Mouse (Mus musculus) lung, adult 2 months (tissue): ENCODE results near the gene Tcl1b3. TPM values are rescaled to one million over a fixed set of nuclear protein-coding genes. Genes with fewer than 3 reads are reported as not detected.
A peak's percentile ranks its signal among the peaks of the same experiment; 100 is the strongest.
"Not testable (repeated sequence)": the region's sequence is repeated elsewhere in the genome, so short reads cannot be mapped to it uniquely, and the experiment has no call there.

ENCODE experiments used
- DNase-seq: peaks from one replicate; pipeline ENCODE4 v3.0.0; 2022
- H3K4me1 ChIP-seq: fragments of 200-500 bp; 2 replicates; pipeline ENCODE4 v1.6.1; 2011; ENCODE audit warnings: low read length; ENCODE audit not compliant: control insufficient read depth, insufficient read depth
- H3K4me3 ChIP-seq: fragments of 200-500 bp; replicated peaks from 2 replicates; pipeline ENCODE3; 2011; ENCODE audit warnings: low read depth, mild to moderate bottlenecking, control low read depth, low read length; ENCODE audit errors: extremely low read depth
- CTCF ChIP-seq: fragments of 200-500 bp; IDR thresholded peaks from 2 replicates; pipeline ENCODE4 v1.5.1; 2011; ENCODE audit warnings: mild to moderate bottlenecking, low read length, control low read depth; ENCODE audit not compliant: insufficient read depth
- POLR2A ChIP-seq: fragments of 200-500 bp; IDR thresholded peaks from 2 replicates; pipeline ENCODE4 v1.6.1; 2011; ENCODE audit warnings: low read depth, mild to moderate bottlenecking, control low read depth, low read length, borderline replicate concordance; ENCODE audit errors: extremely low read depth
- WGBS: fragments of 180-500 bp; shearing (Covaris S2); methylation state at CpG from one replicate; pipeline ENCODE4 v1.1.7; 2018; 5-methylcytosine and 5-hydroxymethylcytosine counted together
- polyA plus RNA-seq: library from polyadenylated mRNA; depleted of rRNA; stranded (reverse); fragments of >200 nt; gene quantifications from 2 replicates; pipeline ENCODE4 v1.2.3, GENCODE M21; 2012

Tcl1b3 gene
- polyA plus RNA-seq, 1 experiment: not detected

DNA sequence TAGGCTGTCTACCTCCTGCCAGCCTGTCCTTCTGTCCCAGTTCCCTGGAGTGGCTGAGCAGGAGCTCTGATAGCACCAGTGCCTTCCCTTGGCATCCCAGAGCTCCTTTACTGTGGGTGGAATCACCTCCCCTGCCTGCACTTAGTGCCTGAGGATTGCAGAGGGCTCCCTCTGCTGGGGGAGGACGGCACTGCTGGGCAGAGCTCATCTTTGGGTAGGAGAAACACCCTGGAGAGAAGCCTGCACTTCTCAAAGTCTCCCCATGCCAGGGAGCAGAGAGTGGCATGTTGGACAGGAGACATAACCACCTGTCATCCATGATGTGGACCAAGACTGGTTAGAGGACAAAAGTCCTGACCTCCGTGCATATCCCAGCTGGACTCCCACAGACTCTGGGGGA lies 1.9 kb upstream of the Tcl1b3 start:
- not testable (repeated sequence) for H3K4me3 ChIP-seq, H3K4me1 ChIP-seq
- WGBS: 35% methylated on average over 2 of the region's 2 CpGs
- DNase-seq: peak; percentile 3
- TF ChIP-seq CTCF: 0 out of 2 replicates have a peak, but pooled peaks have one; percentile 1

DNA sequence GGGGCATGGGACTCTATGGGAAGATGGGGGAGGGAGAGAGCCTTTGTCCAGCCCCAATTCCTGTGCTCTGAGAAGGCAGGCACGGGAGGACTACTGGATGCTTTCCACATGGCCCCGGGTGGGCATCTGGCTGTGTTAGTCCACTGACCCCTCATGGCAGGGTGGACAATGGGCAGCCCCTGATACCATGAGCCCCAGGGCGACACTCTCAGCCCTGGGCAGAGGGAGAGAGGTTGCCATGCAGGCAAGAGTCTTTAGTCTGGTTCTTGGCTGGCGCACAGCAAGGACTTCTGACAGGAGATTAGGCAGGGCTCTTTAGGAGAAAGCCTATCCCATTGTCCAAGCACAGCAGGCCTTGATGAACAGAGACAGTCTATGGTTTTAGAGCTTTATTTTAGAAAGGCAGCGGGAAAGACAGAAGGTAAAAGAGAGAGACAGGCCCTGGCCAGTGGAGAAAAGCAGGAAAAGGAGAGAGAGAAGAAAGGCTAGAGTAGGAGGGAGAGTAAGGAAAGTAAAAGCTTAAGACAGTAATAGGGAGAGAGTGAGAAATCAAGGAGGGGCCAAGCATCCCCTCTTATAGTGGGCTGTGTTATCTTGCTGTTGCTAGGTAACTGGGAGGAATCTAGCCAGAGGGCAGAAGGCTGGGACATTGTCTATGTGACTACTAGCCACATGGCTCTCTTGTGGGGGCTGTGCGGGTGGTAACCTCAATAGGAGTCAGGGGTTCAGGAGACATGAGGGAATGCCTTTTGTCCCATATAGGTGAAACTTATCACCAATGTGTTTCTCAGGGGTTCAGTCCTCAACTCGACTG lies 9.0 kb downstream of the Tcl1b3 start:
- H3K4me3 ChIP-seq, H3K4me1 ChIP-seq, DNase-seq: not testable (repeated sequence)
- WGBS: 62% methylated on average over 7 of the region's 7 CpGs

DNA sequence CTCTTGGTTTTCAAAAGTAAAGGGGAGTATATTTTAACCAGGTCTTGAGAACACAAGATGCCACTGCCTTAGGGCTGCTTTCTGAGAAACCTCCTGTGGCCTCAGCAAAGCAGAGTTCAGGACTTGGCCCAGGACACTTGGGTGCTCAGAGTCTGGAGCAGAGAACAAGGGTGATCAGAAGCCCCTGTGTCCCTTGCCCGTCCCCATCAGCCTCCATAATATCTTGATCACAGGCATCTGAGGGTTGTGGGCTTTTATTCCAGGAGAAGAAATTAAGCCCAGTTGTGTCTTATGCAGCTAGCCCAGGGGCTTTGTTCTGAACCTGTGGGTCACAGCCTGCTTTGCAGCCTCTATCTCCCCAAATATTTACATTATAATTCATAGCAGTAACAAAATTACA lies 10.8 kb downstream of the Tcl1b3 start, which contains the start of gene Tcl1b4:
Tcl1b4 (plus strand) TSS at position 301 of the 400 bp plus-strand sequence.
- DNase-seq, H3K4me3 ChIP-seq, H3K4me1 ChIP-seq: not testable (repeated sequence)
- 69% methylated on average over 1 of the region's 1 CpGs for WGBS

DNA sequence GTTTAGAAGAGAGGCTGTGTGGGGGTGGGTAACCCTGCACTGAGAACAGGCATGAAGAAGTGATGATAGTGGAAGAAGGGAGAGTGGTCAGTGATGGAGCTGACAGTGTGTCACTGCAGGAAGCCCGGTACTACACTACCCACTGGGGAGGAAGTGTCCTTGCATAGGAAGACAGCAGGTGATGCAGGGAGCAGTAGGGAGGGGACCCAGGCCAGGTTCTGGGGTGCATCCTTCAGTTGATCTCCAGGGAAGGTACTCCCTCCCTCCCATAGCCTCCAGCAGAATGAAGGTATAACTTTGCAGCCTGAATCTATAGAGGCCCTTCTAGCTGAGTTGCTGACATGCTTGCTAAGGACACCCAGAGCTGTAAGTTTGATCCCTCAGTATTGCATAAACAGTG lies 16.2 kb downstream of the Tcl1b3 start:
- no peak for DNase-seq
- Histone ChIP-seq H3K4me1 (no peaks in the 10 kb centered on the region), H3K4me3 (no peak overlapping the region)
- WGBS: 53% methylated on average over 1 of the region's 1 CpGs
- TF ChIP-seq CTCF: no peak

DNA sequence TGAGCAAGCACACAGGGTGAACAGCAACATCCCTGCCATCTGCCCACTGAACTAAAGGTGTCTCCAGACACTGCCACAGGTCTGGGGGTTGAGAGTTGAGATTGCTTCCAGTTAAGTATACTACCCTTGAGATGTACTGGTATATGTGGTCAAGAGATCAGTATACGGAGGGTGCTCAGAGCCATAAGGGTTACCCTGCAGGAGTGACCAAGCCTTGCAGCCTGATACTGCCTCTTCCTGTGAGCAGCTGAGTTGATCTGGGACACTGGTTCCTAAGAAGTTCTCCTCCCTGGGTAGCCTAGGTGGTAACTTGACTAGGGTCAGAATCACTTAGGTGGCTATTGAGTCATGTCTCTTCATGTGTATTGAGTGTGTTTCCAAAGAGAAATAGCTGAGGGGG lies 17.6 kb downstream of the Tcl1b3 start:
- DNase-seq: no peak
- 87% methylated on average over 1 of the region's 1 CpGs for WGBS
- Histone ChIP-seq H3K4me3 (no peak overlapping the region), H3K4me1 (no peaks in the 10 kb centered on the region)
- no peak for TF ChIP-seq CTCF
- no peak for TF ChIP-seq POLR2A

DNA sequence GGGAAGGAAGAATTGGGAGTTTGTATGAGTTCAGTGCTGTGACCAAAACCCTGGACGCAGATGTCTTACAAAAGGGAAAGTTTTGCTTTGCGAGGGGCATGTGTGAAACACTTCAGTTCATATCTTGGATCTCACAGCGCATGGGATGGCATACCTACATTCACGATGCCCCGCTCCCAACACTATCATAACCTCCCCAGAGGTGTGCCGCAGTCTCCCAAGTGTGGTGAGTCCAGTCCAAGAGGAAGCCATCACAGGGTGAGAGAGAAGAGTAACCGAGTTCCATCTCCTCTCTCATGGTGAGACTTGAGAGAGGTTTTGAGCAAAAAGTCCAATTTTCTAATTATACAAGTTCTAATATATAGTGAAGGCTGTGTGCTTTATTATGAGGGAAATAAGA lies 18.4 kb downstream of the Tcl1b3 start:
- DNase-seq: no peak
- Histone ChIP-seq H3K4me3 (no peak overlapping the region), H3K4me1 (no peaks in the 10 kb centered on the region)
- TF ChIP-seq POLR2A: no peak
- no peak for TF ChIP-seq CTCF
- WGBS: 89% methylated on average over 7 of the region's 7 CpGs

DNA sequence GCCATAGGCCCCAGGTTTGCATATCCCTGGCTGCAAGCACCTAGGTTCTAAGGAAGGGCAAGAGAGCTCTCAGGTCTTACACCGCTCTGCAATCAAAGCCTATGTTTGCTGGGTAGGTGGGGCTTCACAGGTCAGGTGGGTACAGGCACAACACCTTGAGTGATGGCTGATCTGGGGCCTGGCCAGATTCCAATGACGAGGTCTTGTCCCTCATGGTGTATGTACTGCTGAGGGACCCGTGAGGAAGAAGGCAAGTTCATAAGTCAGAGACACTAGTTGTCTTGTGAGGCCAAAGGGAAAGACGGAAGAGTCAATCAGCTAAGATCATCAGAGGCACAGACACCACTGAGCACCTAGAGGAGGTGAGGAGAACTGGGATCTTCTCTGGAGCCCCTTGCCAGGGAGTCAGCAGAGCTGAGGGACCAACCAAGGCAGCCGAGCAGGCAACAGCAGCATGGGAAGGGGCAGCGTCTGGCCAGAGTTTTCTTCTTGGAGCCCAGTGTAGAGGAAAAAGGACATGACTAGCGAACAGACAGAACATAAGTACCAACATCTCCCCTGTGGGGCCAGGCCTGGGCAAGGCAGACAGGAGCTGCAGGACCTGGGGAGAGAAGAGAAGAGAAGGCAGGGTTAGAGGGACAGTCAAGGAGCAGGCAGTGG lies 26.4 kb downstream of the Tcl1b3 start:
- no peak overlapping the region for H3K4me3 ChIP-seq
- TF ChIP-seq CTCF (no peak), POLR2A (no peak)
- no peak for DNase-seq
- WGBS: 82% methylated on average over 7 of the region's 7 CpGs
- H3K4me1 ChIP-seq: no peaks in the 10 kb centered on the region

DNA sequence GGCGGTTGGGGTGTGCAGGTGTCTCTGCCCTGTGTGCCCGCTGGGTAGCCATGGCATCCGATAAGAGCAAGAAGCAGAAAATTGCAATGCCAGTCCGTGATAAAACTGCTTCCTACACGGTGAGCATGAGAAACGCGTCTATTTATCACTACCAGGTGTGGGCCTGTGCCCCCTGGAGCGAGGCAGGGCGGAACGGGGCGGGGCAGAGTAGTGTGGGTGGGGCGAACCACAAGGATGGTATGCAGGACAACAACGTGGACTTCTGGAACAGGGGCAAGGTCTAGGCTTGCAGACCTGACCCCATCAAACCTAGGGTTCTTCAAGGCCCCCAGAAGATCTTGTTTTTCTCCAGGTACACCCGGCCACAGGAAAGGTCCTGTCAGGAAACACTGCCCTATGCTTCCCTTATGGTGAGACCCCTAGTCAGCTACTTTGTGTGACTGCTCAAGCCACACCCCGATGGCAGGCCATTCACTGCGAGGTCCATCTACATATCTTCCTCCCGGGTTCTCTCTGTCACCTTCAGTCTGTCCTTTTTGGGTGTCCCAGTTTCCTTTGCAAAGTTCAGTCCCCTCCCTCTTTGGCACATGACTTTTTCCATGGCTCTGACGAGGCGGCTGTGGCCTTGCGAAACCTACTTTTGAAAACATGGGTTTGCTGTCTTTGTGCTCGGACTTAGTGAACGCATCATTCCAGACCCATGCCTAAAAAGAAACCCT lies 31.9 kb downstream of the Tcl1b3 start, which contains the start of gene Tcl1:
Tcl1 (minus strand) TSS at position 193 of the 719 bp plus-strand sequence.
- DNase-seq: no peak
- TF ChIP-seq POLR2A (no peak), CTCF (no peak)
- Histone ChIP-seq H3K4me1 (no peaks in the 10 kb centered on the region), H3K4me3 (no peak within 1 kb of the TSS)
- 83% methylated on average over 22 of the region's 22 CpGs for WGBS

DNA sequence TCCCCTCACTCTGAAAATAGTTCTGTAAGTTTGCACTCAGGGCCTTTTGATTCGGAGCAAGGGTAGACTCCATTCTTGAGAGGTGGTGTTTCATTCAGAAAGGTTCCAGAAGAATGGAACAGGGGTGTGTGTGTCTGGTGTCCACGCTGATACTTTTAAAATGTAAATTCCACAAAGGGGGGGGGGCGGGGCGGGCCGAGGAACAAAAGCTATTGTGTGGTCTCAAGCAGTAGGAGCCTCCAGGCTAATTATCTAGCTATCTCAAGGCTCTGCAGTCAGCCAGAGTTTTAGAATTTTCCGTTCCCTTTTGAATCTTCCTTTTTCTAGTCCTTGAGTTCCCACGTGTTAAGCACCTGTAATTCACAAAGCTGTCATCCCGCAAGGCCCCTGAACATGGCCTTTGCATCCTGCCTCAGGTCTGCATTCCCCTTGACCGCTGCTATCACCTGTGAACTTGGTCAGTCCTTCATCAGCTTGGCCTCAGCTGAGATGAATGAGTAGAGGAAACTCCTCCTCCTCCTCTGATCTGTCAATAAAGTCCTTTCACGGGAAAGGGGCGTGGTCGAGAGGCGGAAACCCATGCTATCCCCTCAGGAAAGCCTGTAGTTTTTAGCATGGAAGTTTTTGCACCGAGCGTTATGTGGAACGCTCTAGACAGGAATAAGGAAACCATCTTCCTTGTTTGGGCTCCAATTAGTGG lies 33.9 kb downstream of the Tcl1b3 start:
- no peak overlapping the region for H3K4me3 ChIP-seq
- no peaks in the 10 kb centered on the region for H3K4me1 ChIP-seq
- no peak for DNase-seq
- 54% methylated on average over 16 of the region's 16 CpGs for WGBS
- TF ChIP-seq CTCF: no peak

DNA sequence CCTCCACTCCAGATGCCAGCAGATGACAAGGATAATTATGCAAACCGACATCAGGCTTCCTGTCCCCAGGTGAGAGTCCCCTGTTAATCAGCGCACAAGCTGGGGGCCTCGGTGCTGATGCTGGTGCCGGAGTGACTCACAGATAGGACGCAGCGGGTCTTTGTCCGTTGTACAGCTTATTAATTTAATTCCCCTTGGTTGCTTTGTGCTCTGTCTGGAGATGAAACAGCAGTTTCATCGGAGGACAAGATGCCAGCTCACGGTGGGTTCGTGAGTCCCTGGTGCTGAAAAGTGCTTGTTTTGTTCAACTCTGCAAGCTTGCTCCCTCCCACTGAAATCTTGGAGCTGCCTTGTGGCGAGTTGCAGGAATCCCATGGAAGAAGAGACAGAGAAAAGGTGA lies 43.5 kb downstream of the Tcl1b3 start:
- 62% methylated on average over 11 of the region's 11 CpGs for WGBS
- no peak for DNase-seq
- Histone ChIP-seq H3K4me3 (no peak overlapping the region), H3K4me1 (no peaks in the 10 kb centered on the region)
- no peak for TF ChIP-seq POLR2A
- no peak for TF ChIP-seq CTCF
